Mouse (Mus musculus): Measurements from ENCODE around the gene Zfp428.
A peak's percentile ranks its signal among the peaks of the same experiment; 100 is the strongest.

The Zfp428 gene

DNA sequence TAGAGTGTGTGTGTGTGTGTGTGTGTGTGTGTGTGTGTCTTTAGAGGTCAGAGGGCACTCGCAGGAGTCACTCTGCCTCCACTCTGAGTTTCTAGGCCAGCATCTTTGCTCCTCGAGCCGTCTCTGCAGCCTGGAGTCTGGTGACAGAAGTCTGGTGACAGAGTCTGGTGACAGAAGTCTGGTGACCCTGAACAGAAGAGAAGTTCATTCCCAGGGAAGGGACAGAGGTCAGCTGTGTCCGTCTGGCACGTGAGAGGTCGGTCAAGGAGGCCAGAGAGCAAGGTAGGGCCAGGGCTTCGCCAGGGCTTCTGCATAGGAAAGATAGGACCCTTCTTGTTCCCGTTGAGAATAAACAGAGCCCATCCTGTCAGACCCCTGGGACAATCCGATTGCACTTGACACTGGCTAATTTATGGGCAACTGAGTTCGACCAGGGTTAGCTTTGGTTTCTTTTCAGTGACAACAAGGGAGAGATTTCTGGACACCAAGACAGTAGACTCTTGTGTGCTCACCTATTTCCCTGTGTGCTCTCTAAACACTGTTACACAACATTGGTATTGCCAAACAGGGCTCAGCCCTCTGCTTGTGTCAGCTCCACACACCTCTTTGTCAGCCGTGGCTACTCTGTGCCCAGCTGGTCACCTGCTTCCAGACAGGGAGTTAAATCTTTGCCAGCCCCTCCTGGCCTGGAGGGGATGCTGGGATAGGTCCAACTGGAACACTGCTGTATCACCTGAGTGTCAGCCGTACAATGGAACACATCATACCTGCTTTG, 45.4 kb downstream of the Zfp428 start:
- DNase-seq (ENCODE audit: low spot score) = no peak

DNA sequence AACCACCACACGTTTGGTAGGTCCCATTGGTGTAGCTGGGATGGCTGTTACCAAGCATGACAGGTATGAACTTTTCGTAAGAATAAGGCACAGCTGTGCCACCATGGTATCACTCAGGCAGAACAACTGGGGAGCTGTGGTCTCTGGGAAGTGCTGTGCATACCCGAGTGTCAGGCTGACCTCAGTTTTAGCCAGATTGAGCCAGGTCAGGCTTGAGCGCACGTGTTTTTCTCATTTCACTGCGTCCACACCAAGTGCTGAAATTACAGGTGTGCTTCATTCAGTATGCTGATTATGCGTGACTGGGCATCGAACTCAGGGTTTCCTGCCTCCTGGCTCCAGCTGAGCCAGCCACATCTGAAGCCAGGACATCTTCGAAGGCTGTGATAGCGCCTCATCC, 49.0 kb downstream of the Zfp428 start:
- DNase-seq (ENCODE audit: low spot score) = no peak

DNA sequence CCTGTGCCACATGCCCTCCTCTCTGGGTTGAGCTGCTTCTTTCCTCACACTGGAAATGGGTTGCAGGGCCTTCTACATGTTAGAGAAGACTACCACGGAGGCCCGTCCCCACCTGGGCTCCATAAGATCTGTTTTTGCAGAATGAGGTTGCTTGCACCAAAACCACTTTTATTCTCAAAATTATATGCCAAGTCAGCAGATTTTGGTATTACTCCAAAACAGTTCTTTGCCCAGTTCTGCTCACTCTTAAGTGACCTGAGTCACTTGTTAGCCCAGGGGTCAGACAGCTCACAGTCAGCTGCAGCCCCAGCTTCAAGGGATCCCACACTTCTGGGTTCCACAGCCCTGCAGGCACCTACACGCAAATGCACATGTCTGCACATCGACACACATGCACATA, 54.6 kb downstream of the Zfp428 start:
- DNase-seq (ENCODE audit: low spot score) = no peak

DNA sequence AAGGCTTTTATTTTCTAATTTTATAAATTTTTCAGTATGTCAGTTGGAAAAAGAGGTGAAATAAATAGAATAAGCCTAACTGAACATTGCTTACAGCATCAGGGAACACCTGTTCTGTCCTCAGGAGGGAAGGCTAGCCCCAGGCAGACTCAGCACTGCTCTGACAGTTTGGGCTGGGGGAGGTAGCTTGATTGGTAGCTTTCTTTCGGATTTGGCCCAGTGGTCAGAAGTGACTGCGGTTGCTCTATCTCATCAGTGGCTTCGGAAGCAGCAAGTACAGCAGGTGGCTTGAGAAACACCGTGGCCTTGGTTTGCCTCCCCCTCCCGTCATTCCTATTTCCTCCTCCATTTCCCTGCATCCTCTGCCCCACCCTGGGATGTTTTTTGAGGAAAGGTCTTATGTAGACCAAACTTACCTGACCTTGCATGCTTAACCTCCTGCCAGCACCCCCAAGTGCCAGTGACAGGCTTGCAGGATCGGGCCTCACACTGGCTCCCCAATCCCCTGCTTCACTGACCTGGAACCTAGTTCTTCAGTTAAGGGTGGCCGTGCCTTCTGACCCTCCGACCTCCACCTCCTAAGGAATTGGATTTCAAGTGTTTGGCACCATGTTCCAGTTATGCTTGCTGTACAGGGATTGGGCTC, 56.5 kb downstream of the Zfp428 start:
- no peak for DNase-seq (ENCODE audit: low spot score)

DNA sequence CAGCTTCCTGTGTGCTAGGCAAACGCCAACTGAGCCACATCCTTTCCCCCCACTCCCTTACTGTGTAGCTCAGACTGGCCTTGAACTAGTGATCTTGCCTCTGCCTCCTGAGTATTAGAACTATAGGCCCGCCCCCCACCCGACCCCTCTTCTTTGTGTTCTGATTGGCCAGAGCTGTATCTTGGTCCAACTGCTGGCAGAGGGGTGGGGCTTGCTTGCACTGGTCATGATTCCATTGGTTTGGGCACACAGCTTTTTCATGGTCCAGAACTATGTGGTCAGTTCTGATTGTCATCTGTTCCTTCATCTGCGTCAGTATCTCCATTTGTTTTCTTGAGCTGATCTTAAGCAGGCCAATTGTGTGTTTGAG, 57.0 kb downstream of the Zfp428 start:
- DNase-seq (ENCODE audit: low spot score) = no peak

DNA sequence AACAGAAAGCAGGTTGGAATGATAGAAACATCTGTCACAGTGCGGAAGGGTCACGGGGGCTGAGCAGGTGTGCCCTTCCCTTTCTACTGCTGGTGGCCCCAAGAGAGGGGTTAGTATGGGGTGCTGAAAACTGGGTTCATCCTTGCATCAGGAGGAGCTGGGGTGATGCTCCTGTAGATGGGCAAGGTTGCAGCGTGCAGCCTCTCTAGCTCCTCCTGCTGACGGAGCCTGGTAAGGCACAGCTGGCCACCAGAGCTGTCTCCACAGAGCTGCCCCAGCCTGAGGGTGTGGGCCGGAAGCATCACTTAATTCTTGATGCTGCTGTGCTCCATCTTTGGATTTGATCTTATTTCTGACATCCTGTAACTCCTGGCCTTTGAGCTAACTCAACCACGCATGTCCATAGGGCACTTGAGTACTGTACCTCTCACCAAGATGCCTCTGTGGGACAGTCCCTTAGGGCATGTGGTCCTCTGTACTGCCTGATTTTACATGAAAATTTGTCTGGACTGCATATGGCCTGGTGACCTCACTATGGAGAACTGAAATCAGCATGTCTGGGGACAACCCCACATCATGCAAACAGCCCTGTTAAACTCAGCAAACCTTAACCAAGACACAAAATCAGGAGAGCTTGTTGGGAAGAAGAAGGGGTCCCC, 57.9 kb downstream of the Zfp428 start:
- peak; percentile 87 for DNase-seq (ENCODE audit: low spot score)
